Mouse (Mus musculus) T-helper 17 cell (primary cell): ENCODE measurements around the gene Gm28042.

Source experiments
- in situ Hi-C, 2 experiments: fragments of 300-600 bp; cut with MboI, MseI; formaldehyde crosslinking; loops; 1 replicate in 1 of 2; 2 replicates in 1 of 2; pipeline ENCODE4 v1.15.1; 2025; ENCODE audit warnings: high pct_unique_total_duplicates in 2 of 2

Gene Gm28042

GRCm38 (mm10) chr2:120026984-120027949, at the start of gene Gm28042, which contains the start of gene Jmjd7:
Gene Gm28042 (plus strand): TSS chr2:120027493.
Gene Jmjd7 (plus strand): TSS chr2:120027483.
- in situ Hi-C loops: no loop called here

GRCm38 (mm10) chr2:119980343-119980986, 46.8 kb upstream of the Gm28042 start:
- in situ Hi-C loops: loop anchor here in 1 of 2 experiments (5.0 kb wide), 1 partner anchor 92 kb away; no protein-coding TSS in a partner anchor

GRCm38 (mm10) chr2:119981631-119982030, 45.7 kb upstream of the Gm28042 start:
- in situ Hi-C loops: loop anchor here in 1 of 2 experiments (5.0 kb wide), 1 partner anchor 91 kb away; no protein-coding TSS in a partner anchor

- in situ Hi-C loops: no loop called here
Observed at GRCm38 (mm10) chr2:119985871-119986270, 41.4 kb upstream of the Gm28042 start.

GRCm38 (mm10) chr2:119986369-119986768, 40.9 kb upstream of the Gm28042 start:
- in situ Hi-C loops: no loop called here

GRCm38 (mm10) chr2:119987441-119987840, 39.9 kb upstream of the Gm28042 start:
- in situ Hi-C loops: no loop called here

GRCm38 (mm10) chr2:119988952-119989351, 38.3 kb upstream of the Gm28042 start:
- in situ Hi-C loops: no loop called here

GRCm38 (mm10) chr2:119990881-119991280, 36.4 kb upstream of the Gm28042 start:
- in situ Hi-C loops: no loop called here

- in situ Hi-C loops: no loop called here
Observed at GRCm38 (mm10) chr2:119992349-119992748, 34.9 kb upstream of the Gm28042 start.

- in situ Hi-C loops: no loop called here
Observed at GRCm38 (mm10) chr2:119993515-119993914, 33.8 kb upstream of the Gm28042 start.

- in situ Hi-C loops: no loop called here
Observed at GRCm38 (mm10) chr2:119994839-119995238, 32.5 kb upstream of the Gm28042 start.

GRCm38 (mm10) chr2:119995391-119996281, 31.7 kb upstream of the Gm28042 start:
- in situ Hi-C loops: no loop called here

- in situ Hi-C loops: no loop called here
Observed at GRCm38 (mm10) chr2:119997354-119997753, 29.9 kb upstream of the Gm28042 start.

GRCm38 (mm10) chr2:119999731-120000130, 27.6 kb upstream of the Gm28042 start:
- in situ Hi-C loops: no loop called here

GRCm38 (mm10) chr2:120000882-120001584, 26.3 kb upstream of the Gm28042 start:
- in situ Hi-C loops: no loop called here

GRCm38 (mm10) chr2:120001956-120002355, 25.3 kb upstream of the Gm28042 start:
- in situ Hi-C loops: no loop called here

GRCm38 (mm10) chr2:120003970-120004369, 23.3 kb upstream of the Gm28042 start:
- in situ Hi-C loops: no loop called here

GRCm38 (mm10) chr2:120006696-120007095, 20.6 kb upstream of the Gm28042 start:
- in situ Hi-C loops: no loop called here

- in situ Hi-C loops: no loop called here
Observed at GRCm38 (mm10) chr2:120007680-120008210, 19.5 kb upstream of the Gm28042 start.

GRCm38 (mm10) chr2:120008672-120009071, 18.6 kb upstream of the Gm28042 start:
- in situ Hi-C loops: no loop called here
